Mouse (Mus musculus) liver, postnatal 0 days (tissue): ENCODE data around the gene 1810037I17Rik. TPM values are rescaled to one million over a fixed set of nuclear protein-coding genes. Genes with fewer than 3 reads are reported as not detected.

ENCODE experiments used
- ATAC-seq: fragments of 200-750 bp; cut with Nextera tagmentation; 2 replicates; pipeline ENCODE4 v1.8.0; 2017; ENCODE audit warnings: mild to moderate bottlenecking, moderate library complexity
- DNase-seq: peaks from one replicate; pipeline ENCODE4 v3.0.0-alpha.2; 2016
- H3K27ac ChIP-seq: fragments of 300-500 bp; sonication (generic); 2 replicates; pipeline ENCODE4 v1.5.1; 2014; ENCODE audit warnings: antibody characterized with exemption, moderate library complexity, mild to moderate bottlenecking, low read depth
- H3K27me3 ChIP-seq: fragments of 300-500 bp; sonication (generic); 2 replicates; pipeline ENCODE4 v1.6.1; 2014; ENCODE audit warnings: low read length, control low read depth, mixed read lengths; ENCODE audit not compliant: insufficient read depth
- H3K36me3 ChIP-seq: fragments of 300-500 bp; sonication (generic); replicated peaks from 2 replicates; pipeline ENCODE4 v1.6.1; 2014; ENCODE audit warnings: mild to moderate bottlenecking, control low read depth, low read length, moderate library complexity, mixed read lengths; ENCODE audit not compliant: insufficient read depth
- H3K4me1 ChIP-seq: fragments of 300-500 bp; sonication (generic); 2 replicates; pipeline ENCODE4 v1.6.1; 2014; ENCODE audit warnings: antibody characterized with exemption, mild to moderate bottlenecking, control low read depth; ENCODE audit not compliant: insufficient read depth
- H3K4me2 ChIP-seq: fragments of 300-500 bp; sonication (generic); 2 replicates; pipeline ENCODE4 v1.6.1; 2014; ENCODE audit warnings: low read depth, mild to moderate bottlenecking, low read length, moderate library complexity, mixed read lengths
- H3K4me3 ChIP-seq: fragments of 300-500 bp; sonication (generic); 2 replicates; pipeline ENCODE4 v1.5.1; 2014; ENCODE audit warnings: low read depth, low read length
- H3K9ac ChIP-seq: fragments of 300-500 bp; sonication (generic); replicated peaks from 2 replicates; pipeline ENCODE4 v1.6.1; 2014; ENCODE audit warnings: mild to moderate bottlenecking, moderate library complexity
- H3K9me3 ChIP-seq: fragments of 300-500 bp; sonication (generic); 2 replicates; pipeline ENCODE4 v1.6.1; 2016; ENCODE audit warnings: mild to moderate bottlenecking, control low read depth, low read length, mixed read lengths
- CTCF ChIP-seq: sonication (generic); IDR thresholded peaks from 2 replicates; pipeline ENCODE4 v1.5.1; 2016; ENCODE audit warnings: antibody characterized with exemption, low read depth
- EP300 ChIP-seq: IDR thresholded peaks from 2 replicates; pipeline ENCODE4 v1.6.1; 2016; ENCODE audit warnings: antibody characterized with exemption, low read depth, mild to moderate bottlenecking
- WGBS: fragments of 180-500 bp; shearing (Covaris S2); extraction: QIAGEN DNeasy Blood & Tissue Kit; methylation state at CpG from one replicate; pipeline ENCODE4 v1.1.7; 2014; ENCODE audit not compliant: insufficient replicate concordance; 5-methylcytosine and 5-hydroxymethylcytosine counted together
- polyA plus RNA-seq: library from polyadenylated mRNA; unstranded; fragments of >200 nt; fragmentation: Nextera tagmentation; extraction: Ambion mirVana; gene quantifications from 2 replicates; pipeline ENCODE4 v1.2.1, GENCODE M21; 2015

1810037I17Rik gene
- polyA plus RNA-seq, 1 experiment from 2014 or later = 75.1 TPM

DNA sequence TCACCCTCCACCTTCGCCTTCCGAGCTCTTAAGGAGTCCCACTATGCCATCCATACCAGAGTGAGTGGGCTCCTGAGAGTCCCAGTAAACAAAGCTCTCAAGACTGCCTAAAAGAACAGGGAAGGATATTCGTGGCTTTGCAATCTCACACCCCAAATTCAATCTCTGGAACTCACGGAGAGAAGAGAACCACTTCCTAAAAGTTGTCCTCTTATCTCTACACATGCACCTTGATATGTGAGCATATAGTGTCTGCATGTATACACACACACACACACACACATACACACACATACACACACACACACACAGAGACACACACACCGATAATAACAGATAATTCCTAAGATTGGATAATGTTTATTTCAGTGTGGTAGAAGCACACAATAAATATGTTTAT is 8.5 kb upstream of the 1810037I17Rik start:
- no peak overlapping the region for H3K4me2 ChIP-seq
- H3K27ac ChIP-seq = no peak overlapping the region
- no peaks in the 10 kb centered on the region for H3K9me3 ChIP-seq
- no peak overlapping the region for H3K4me3 ChIP-seq
- DNase-seq (no peak), ATAC-seq (no peak)
- WGBS = 55% methylated on average over 5 of the region's 5 CpGs
- TF ChIP-seq EP300 = no peak
- TF ChIP-seq CTCF = no peak
- no peaks in the 10 kb centered on the region for H3K4me1 ChIP-seq
- no peaks in the 10 kb centered on the region for H3K36me3 ChIP-seq
- H3K27me3 ChIP-seq = no peaks in the 10 kb centered on the region
- H3K9ac ChIP-seq = no peak overlapping the region

DNA sequence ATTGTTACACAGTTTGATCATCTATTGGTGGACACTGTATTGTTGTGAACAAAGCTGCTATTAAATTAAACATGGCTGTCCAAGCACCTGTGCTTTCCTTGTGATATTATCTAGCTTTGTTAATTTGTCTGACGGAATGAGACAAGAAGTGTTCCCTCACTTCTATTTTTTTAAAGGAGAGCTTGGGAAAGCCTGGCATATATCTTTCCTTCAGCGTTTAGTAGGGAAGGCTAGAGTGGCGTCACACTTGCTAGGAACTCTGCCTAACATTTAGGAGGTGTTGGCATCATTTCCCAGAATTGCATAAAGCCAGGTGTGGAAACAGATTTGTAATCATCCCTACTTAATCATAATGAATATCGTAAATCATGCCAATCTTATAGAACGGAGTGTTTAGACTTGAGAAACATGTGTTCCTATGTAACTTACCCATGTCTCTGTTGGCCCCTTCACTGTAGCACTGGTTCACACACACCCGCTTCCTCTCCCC is 7.8 kb upstream of the 1810037I17Rik start:
- no peak for TF ChIP-seq EP300
- TF ChIP-seq CTCF = no peak
- no peaks in the 10 kb centered on the region for H3K4me1 ChIP-seq
- WGBS = 77% methylated on average over 6 of the region's 6 CpGs

GRCm38 (mm10) chr3:122918672-122919071 is 5.3 kb upstream of the 1810037I17Rik start:
- ATAC-seq (no peak), DNase-seq (no peak)
- no peak overlapping the region for H3K4me3 ChIP-seq
- H3K27me3 ChIP-seq = no peaks in the 10 kb centered on the region
- peaks cover 6% of the 10 kb centered on the region for H3K4me1 ChIP-seq
- no peak overlapping the region for H3K27ac ChIP-seq
- no peaks in the 10 kb centered on the region for H3K9me3 ChIP-seq
- no peaks in the 10 kb centered on the region for H3K36me3 ChIP-seq
- no peak overlapping the region for H3K9ac ChIP-seq
- TF ChIP-seq EP300 (no peak), CTCF (no peak)
- H3K4me2 ChIP-seq = no peak overlapping the region
- WGBS = 25% methylated on average over 2 of the region's 2 CpGs

More for the DNA sequence above, 7.8 kb upstream of the 1810037I17Rik start:
- H3K9ac ChIP-seq = no peak overlapping the region
- DNase-seq = no peak
- H3K4me2 ChIP-seq = no peak overlapping the region
- H3K27me3 ChIP-seq = no peaks in the 10 kb centered on the region
- no peak overlapping the region for H3K27ac ChIP-seq
- no peak for ATAC-seq
- no peaks in the 10 kb centered on the region for H3K9me3 ChIP-seq
- H3K4me3 ChIP-seq = no peak overlapping the region
- H3K36me3 ChIP-seq = no peaks in the 10 kb centered on the region

DNA sequence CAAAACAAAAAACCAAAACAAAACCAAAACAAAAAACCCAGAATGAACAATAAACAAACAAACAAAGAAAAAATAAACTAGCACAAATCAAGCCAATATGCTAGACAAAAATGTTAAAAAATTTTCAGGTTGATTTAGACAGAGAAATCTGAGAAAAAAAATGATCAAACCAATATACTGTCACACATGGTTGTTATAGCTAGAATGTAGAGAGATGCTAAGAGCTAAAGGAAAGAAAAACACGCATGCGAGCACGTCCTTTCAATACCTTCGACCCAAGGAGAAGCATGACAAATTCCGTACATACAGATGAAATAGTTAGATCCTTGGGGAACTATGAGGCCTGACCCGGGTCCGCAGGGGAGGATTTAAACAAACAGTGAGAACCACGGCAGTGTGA is 4.7 kb upstream of the 1810037I17Rik start, which contains the start of gene Gm10959:
Gene Gm10959 (minus strand): TSS at position 101 of the 400 bp plus-strand sequence.
- peaks cover 6% of the 10 kb centered on the region for H3K4me1 ChIP-seq
- ATAC-seq (no peak), DNase-seq (no peak)
- H3K4me2 ChIP-seq = no peak within 1 kb of the TSS
- no peak within 1 kb of the TSS for H3K27ac ChIP-seq
- H3K9me3 ChIP-seq = no peaks in the 10 kb centered on the region
- H3K27me3 ChIP-seq = no peaks in the 10 kb centered on the region
- H3K4me3 ChIP-seq = no peak within 1 kb of the TSS
- 83% methylated on average over 8 of the region's 8 CpGs for WGBS
- TF ChIP-seq EP300 (no peak), CTCF (no peak)
- H3K9ac ChIP-seq = no peak within 1 kb of the TSS
- no peaks in the 10 kb centered on the region for H3K36me3 ChIP-seq

DNA sequence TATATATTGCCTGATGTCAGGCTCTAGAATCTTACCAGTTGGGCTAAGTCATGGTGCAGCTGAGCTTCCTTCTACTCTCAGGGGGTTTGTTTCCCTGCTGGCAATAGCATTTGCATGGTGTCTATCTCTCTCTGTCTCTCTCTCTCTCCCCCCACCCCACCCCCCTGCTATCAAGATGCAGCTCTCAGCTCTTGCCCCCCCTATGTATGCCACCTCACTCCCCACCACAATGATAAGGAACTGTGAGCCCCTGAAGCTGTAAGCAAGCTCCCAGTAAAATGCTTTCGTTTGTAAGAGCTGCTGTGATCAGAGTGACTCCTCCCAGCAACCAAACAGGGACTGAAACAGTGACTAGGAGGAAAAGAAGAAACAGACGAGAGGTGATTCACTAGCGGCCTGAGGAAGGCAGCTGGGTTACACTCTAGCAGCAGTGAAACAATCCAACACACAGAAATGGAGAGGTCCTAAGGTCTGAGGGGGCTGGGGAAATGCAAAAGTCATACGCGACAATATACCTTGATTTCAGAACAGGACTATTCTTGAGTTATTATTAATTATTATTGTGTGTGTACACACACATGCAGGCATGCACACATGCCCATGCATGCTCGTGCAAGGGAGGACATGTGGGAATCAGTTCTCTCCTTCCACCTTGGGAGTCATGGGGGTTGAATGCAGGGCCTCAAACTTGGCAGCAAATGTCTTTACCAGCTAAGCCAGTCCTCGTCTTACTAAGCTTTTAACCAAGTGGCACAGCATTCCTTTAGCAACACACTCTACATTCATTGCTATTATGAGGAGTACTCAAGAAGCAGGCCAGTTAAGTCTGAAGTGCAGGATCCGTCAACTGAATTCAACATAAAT is 3.2 kb upstream of the 1810037I17Rik start:
- Histone ChIP-seq H3K36me3 (no peaks in the 10 kb centered on the region), H3K4me1 (peaks cover 6% of the 10 kb centered on the region), H3K4me3 (no peak overlapping the region), H3K4me2 (no peak overlapping the region), H3K27me3 (no peaks in the 10 kb centered on the region), H3K9me3 (no peaks in the 10 kb centered on the region), H3K9ac (no peak overlapping the region), H3K27ac (no peak overlapping the region)
- WGBS = 60% methylated on average over 8 of the region's 8 CpGs
- no peak for DNase-seq
- ATAC-seq = no peak
- TF ChIP-seq EP300 = no peak
- TF ChIP-seq CTCF = no peak

GRCm38 (mm10) chr3:122921676-122922527 is 2.1 kb upstream of the 1810037I17Rik start:
- DNase-seq (no peak), ATAC-seq (no peak)
- Histone ChIP-seq H3K36me3 (peaks cover 6% of the 10 kb centered on the region; the same call in 1 of the 2 replicates), H3K4me1 (peaks cover 9% of the 10 kb centered on the region), H3K4me2 (no peak overlapping the region), H3K27me3 (no peaks in the 10 kb centered on the region), H3K9ac (no peak overlapping the region), H3K9me3 (no peaks in the 10 kb centered on the region), H3K4me3 (no peak overlapping the region), H3K27ac (no peak overlapping the region)
- TF ChIP-seq EP300 (no peak), CTCF (no peak)
- WGBS = 74% methylated on average over 8 of the region's 8 CpGs
